Mouse (Mus musculus) liver, embryonic 16.5 days (tissue): ENCODE results near the gene Setd2. TPM values are rescaled to one million over a fixed set of nuclear protein-coding genes. Genes with fewer than 3 reads are reported as not detected.
A peak's percentile ranks its signal among the peaks of the same experiment; 100 is the strongest.

Experiments
- ATAC-seq: fragments of 200-750 bp; cut with Nextera tagmentation; 2 replicates; pipeline ENCODE4 v1.8.0; 2017; ENCODE audit warnings: low read depth, mild to moderate bottlenecking, moderate number of reproducible peaks, moderate library complexity
- H3K27ac ChIP-seq: fragments of 300-500 bp; sonication (generic); 2 replicates; pipeline ENCODE4 v1.5.1; 2014; ENCODE audit warnings: mild to moderate bottlenecking, low read length
- H3K27me3 ChIP-seq: fragments of 300-500 bp; sonication (generic); 2 replicates; pipeline ENCODE4 v1.6.1; 2014; ENCODE audit warnings: low read depth, low read length, mixed read lengths; ENCODE audit not compliant: control insufficient read depth, insufficient read depth
- H3K36me3 ChIP-seq: fragments of 300-500 bp; sonication (generic); 2 replicates; pipeline ENCODE4 v1.6.1; 2014; ENCODE audit warnings: mild to moderate bottlenecking; ENCODE audit not compliant: control insufficient read depth, insufficient read depth
- H3K4me1 ChIP-seq: fragments of 300-500 bp; sonication (generic); 2 replicates; pipeline ENCODE4 v1.6.1; 2014; ENCODE audit warnings: low read depth, low read length, mixed read lengths; ENCODE audit not compliant: control insufficient read depth
- H3K4me2 ChIP-seq: fragments of 300-500 bp; sonication (generic); 2 replicates; pipeline ENCODE4 v1.6.1; 2014; ENCODE audit warnings: low read depth, low read length, mixed read lengths
- H3K4me3 ChIP-seq: fragments of 300-500 bp; sonication (generic); 2 replicates; pipeline ENCODE4 v1.5.1; 2014; ENCODE audit warnings: low read depth, mild to moderate bottlenecking, low read length
- H3K9ac ChIP-seq: fragments of 300-500 bp; sonication (generic); 2 replicates; pipeline ENCODE4 v1.6.1; 2014; ENCODE audit warnings: low read depth, low read length
- H3K9me3 ChIP-seq: fragments of 300-500 bp; sonication (generic); replicated peaks from 2 replicates; pipeline ENCODE4 v1.6.1; 2016; ENCODE audit warnings: low read length; ENCODE audit not compliant: control insufficient read depth
- WGBS: fragments of 180-500 bp; shearing (Covaris S2); extraction: QIAGEN DNeasy Blood & Tissue Kit; methylation state at CpG from one replicate; pipeline ENCODE4 v1.1.7; 2014; ENCODE audit not compliant: insufficient replicate concordance; 5-methylcytosine and 5-hydroxymethylcytosine counted together
- polyA plus RNA-seq: library from polyadenylated mRNA; unstranded; fragments of >200 nt; fragmentation: Nextera tagmentation; extraction: Ambion mirVana; gene quantifications from 2 replicates; pipeline ENCODE4 v1.2.1, GENCODE M21; 2015

Setd2 gene
- polyA plus RNA-seq, 1 experiment from 2014 or later: 10.0 TPM

- no peak overlapping the region for H3K27ac ChIP-seq
- 73% methylated on average over 9 of the region's 9 CpGs for WGBS
- H3K4me1 ChIP-seq: peaks cover 3% of the 10 kb centered on the region
- H3K4me3 ChIP-seq: no peak overlapping the region
- ATAC-seq: no peak
- no peaks in the 10 kb centered on the region for H3K27me3 ChIP-seq
- H3K9ac ChIP-seq: no peak overlapping the region
- no peak overlapping the region for H3K4me2 ChIP-seq
- no peaks in the 10 kb centered on the region for H3K36me3 ChIP-seq
- H3K9me3 ChIP-seq: no peaks in the 10 kb centered on the region
Measured at GRCm38 (mm10) chr9:110643787-110644186, 111.4 kb downstream of the Setd2 start.

GRCm38 (mm10) chr9:110644295-110644694 is 111.9 kb downstream of the Setd2 start:
- no peak for ATAC-seq
- no peaks in the 10 kb centered on the region for H3K36me3 ChIP-seq
- H3K27me3 ChIP-seq: no peaks in the 10 kb centered on the region
- no peak overlapping the region for H3K4me3 ChIP-seq
- no peak overlapping the region for H3K9ac ChIP-seq
- peaks cover 3% of the 10 kb centered on the region for H3K4me1 ChIP-seq
- H3K4me2 ChIP-seq: no peak overlapping the region
- WGBS: 74% methylated on average over 10 of the region's 10 CpGs
- no peaks in the 10 kb centered on the region for H3K9me3 ChIP-seq
- no peak overlapping the region for H3K27ac ChIP-seq

- WGBS: 22% methylated on average over 9 of the region's 9 CpGs
- no peak overlapping the region; the same call in 1 of the 2 replicates for H3K27ac ChIP-seq
- no peaks in the 10 kb centered on the region for H3K36me3 ChIP-seq
- H3K9me3 ChIP-seq: no peaks in the 10 kb centered on the region
- H3K27me3 ChIP-seq: no peaks in the 10 kb centered on the region
- peak overlapping the region; percentile 39 for H3K4me2 ChIP-seq
- ATAC-seq: no peak
- H3K9ac ChIP-seq: no peak overlapping the region
- H3K4me3 ChIP-seq: peak overlapping the region; percentile 23; the same call in 1 of the 2 replicates
- H3K4me1 ChIP-seq: peaks cover 3% of the 10 kb centered on the region
Measured at GRCm38 (mm10) chr9:110645219-110645618, 112.8 kb downstream of the Setd2 start.

GRCm38 (mm10) chr9:110649775-110650174 is 117.4 kb downstream of the Setd2 start:
- H3K4me1 ChIP-seq: peaks cover 19% of the 10 kb centered on the region
- ATAC-seq: no peak
- no peak overlapping the region for H3K4me3 ChIP-seq
- H3K9ac ChIP-seq: no peak overlapping the region
- H3K27ac ChIP-seq: no peak overlapping the region
- peaks cover 26% of the 10 kb centered on the region for H3K27me3 ChIP-seq
- no peak overlapping the region for H3K4me2 ChIP-seq
- no peaks in the 10 kb centered on the region for H3K36me3 ChIP-seq
- no peaks in the 10 kb centered on the region for H3K9me3 ChIP-seq

- peaks cover 28% of the 10 kb centered on the region for H3K4me1 ChIP-seq
- H3K9me3 ChIP-seq: no peaks in the 10 kb centered on the region
- WGBS: 17% methylated on average over 13 of the region's 13 CpGs
- 0 out of 2 replicates have a peak overlapping the region, but pooled peaks have one; percentile 44 for H3K27ac ChIP-seq
- no peaks in the 10 kb centered on the region for H3K36me3 ChIP-seq
- peaks cover 26% of the 10 kb centered on the region for H3K27me3 ChIP-seq
- no peak overlapping the region for H3K9ac ChIP-seq
- H3K4me3 ChIP-seq: peak overlapping the region; percentile 75
- no peak for ATAC-seq
- peak overlapping the region; percentile 99 for H3K4me2 ChIP-seq
Measured at GRCm38 (mm10) chr9:110651931-110652722, 119.7 kb downstream of the Setd2 start.

- Histone ChIP-seq H3K4me3 (peak overlapping the region; percentile 75), H3K4me2 (peak overlapping the region; percentile 99), H3K27me3 (peaks cover 26% of the 10 kb centered on the region), H3K9me3 (no peaks in the 10 kb centered on the region), H3K9ac (peak overlapping the region; percentile 78), H3K4me1 (peaks cover 34% of the 10 kb centered on the region), H3K36me3 (no peaks in the 10 kb centered on the region), H3K27ac (peak overlapping the region; percentile 64; the same call in 1 of the 2 replicates)
- ATAC-seq: no peak
- WGBS: 11% methylated on average over 14 of the region's 14 CpGs
Measured at GRCm38 (mm10) chr9:110652963-110653654, 120.7 kb downstream of the Setd2 start.

- Histone ChIP-seq H3K9me3 (no peaks in the 10 kb centered on the region), H3K36me3 (no peaks in the 10 kb centered on the region), H3K9ac (peak within 1 kb of the TSS; percentile 78), H3K4me3 (peak within 1 kb of the TSS; percentile 75), H3K4me1 (peaks cover 35% of the 10 kb centered on the region), H3K27ac (peak within 1 kb of the TSS; percentile 66), H3K27me3 (peaks cover 26% of the 10 kb centered on the region), H3K4me2 (peak within 1 kb of the TSS; percentile 99)
- peak; percentile 85 for ATAC-seq
- under 1% methylated on average over 63 of the region's 75 CpGs for WGBS
Measured at GRCm38 (mm10) chr9:110653655-110654461, 121.5 kb downstream of the Setd2 start, which contains the start of gene Nbeal2. TSS of gene Nbeal2 (minus strand) at chr9:110654161.

- peaks cover 26% of the 10 kb centered on the region for H3K27me3 ChIP-seq
- H3K9me3 ChIP-seq: no peaks in the 10 kb centered on the region
- WGBS: 77% methylated on average over 19 of the region's 19 CpGs
- H3K27ac ChIP-seq: peak overlapping the region; percentile 66; the same call in 1 of the 2 replicates
- peaks cover 37% of the 10 kb centered on the region for H3K4me1 ChIP-seq
- H3K4me3 ChIP-seq: peak overlapping the region; percentile 75
- no peaks in the 10 kb centered on the region for H3K36me3 ChIP-seq
- H3K9ac ChIP-seq: peak overlapping the region; percentile 48; the same call in 1 of the 2 replicates
- ATAC-seq: no peak
- peak overlapping the region; percentile 99 for H3K4me2 ChIP-seq
Measured at GRCm38 (mm10) chr9:110654726-110655650, 122.6 kb downstream of the Setd2 start.
